Mouse (Mus musculus) kidney, postnatal 36 days (tissue): ENCODE measurements around the gene Fam120a.

ENCODE experiments used
- DNase-seq, 2 experiments: peaks; one replicate each; pipeline ENCODE4 v3.0.0; 2021 to 2022; ENCODE audit warnings: mixed read lengths in 2 of 2

The Fam120a gene

DNA sequence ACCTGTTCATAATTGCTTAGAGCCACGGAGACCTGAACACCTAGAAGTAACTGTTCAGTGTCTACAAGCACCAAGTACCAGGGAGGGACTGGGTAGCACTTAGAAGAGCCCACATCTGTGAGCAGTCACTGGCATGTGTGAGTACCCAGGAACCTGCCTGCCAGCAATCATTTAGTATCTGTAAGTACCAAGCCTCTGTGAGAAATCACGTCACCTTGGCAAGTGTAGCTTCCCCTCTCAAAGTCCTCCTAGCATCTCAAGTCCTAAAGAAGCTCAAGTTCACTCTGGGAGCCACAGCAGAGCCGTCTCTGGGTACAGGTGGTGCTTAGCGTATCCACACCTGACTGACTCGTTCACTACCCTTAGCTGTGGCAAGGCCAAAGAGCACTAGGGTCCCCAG, 116.1 kb downstream of the Fam120a start:
- DNase-seq = no peak

DNA sequence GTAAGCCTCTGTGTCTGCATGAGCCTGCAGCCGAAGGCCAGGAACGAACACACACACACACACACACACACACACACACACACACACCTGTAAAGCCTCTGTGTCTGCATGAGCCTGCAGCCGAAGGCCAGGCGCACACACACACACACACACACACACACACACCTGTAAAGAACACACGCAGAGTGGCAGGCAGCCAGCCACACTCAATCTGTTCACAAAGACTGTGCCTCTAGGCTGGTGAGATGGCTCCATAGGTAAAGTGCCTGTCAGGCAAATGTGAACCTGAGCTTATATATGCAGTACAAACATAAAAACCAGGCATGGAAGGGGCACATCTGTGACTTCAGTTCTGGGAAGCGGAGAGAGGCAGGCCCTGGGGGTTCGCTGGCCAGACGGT, 117.0 kb downstream of the Fam120a start:
- DNase-seq = no peak

DNA sequence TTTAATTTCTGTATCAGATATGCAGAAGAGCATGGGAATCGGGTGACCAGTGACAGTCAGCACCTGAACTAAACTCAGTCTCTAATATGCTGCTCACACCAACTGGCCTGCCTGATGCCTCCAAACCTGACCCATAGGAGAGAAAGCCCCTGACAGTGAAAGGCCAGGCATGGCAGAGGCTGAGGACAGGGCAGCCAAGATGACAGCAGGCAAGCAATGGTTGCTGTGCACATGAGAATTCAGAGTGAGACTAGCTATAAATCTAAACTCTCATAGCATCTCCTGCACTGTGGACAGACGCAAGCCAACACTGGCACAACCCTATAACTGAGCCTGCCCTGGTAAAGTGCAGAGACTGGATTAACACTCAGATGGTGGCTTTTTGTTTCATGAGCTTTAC, 117.5 kb downstream of the Fam120a start:
- DNase-seq = no peak

- DNase-seq = peak; percentile 58 to 75
These were observed 118.7 kb downstream of the Fam120a start for GRCm38 (mm10) chr13:48849155-48849554.

- DNase-seq = no peak
These were observed 122.5 kb downstream of the Fam120a start for GRCm38 (mm10) chr13:48845308-48845707.

DNA sequence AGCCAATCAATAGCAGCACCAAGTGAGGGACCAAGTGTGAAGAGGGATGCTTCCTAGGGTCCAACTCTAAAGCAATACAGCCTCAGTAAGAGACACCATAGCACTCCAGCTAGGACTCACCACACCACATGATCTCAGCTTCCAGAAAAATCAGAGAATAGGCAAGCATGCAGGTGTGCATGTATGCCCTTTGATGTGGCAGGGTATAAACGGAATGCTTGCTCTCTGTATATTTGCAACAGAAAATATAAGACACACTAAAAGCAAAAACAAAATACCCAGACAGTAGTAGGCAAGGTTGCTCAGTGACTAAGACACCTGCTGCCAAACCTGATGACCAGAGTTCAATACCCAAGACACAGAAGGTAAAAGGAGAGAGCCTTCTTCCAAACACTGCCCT, 124.3 kb downstream of the Fam120a start:
- DNase-seq = no peak

- peak in 1 of 2 experiments; percentile 29 for DNase-seq
These were observed 125.8 kb downstream of the Fam120a start for GRCm38 (mm10) chr13:48841905-48842592.

DNA sequence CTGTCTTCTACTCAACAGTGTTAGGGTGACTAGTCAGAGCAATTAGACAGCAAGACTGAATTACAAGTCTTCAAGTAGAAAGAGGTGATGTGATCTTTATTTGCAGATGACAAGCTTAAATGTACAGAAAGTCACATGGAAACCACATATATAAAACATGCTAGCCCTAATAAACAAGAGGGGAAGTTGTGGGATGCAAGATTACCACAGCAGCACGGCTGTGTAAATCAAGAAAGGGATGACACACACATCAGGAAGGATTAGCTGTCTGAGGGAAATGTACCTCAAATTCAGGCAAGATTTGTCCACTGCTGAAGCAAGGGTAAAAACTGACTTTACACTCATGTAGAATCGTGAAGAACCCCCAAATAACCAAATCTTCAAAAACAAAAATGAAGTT, 129.5 kb downstream of the Fam120a start:
- DNase-seq = no peak

DNA sequence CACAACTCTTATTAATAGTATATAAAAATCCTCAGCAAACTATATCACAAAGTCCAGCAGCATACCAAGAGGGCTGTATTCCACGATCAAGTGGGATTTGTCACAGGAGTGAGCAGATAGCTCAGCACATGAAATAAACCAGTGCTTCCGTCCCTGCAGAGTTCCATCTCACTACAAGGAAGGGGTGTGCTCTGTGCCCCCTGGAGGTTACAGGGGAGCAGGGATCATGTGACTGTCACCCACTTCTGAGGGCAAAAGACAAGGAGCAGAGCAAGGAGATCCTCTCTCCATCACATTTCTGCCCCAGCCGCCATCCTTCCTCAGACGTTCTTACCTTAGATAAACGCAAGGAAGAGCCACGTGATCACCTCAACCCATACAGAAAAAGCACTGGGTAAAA, 130.3 kb downstream of the Fam120a start:
- no peak for DNase-seq

- no peak for DNase-seq
These were observed 137.1 kb downstream of the Fam120a start for GRCm38 (mm10) chr13:48830528-48831250.

GRCm38 (mm10) chr13:48829780-48830179, 138.0 kb downstream of the Fam120a start:
- DNase-seq = no peak
